Mouse (Mus musculus) gonadal fat pad, adult 2 months (tissue): ENCODE results near the gene Tsen54. TPM values are rescaled to one million over a fixed set of nuclear protein-coding genes. Genes with fewer than 3 reads are reported as not detected.
A peak's percentile ranks its signal among the peaks of the same experiment; 100 is the strongest.

Source experiments
- DNase-seq: peaks from one replicate; pipeline ENCODE4 v3.0.0-alpha.2; 2012; ENCODE audit warnings: low read depth
- polyA plus RNA-seq: library from polyadenylated mRNA; depleted of rRNA; stranded (reverse); fragments of >200 nt; gene quantifications from 2 replicates; pipeline ENCODE4 v1.2.3, GENCODE M21; 2012; rRNA removed

Tsen54 gene
- polyA plus RNA-seq, result 22.6 and 24.1 TPM in 2 replicates

GRCm38 (mm10) chr11:115814605-115815450, at the start of gene Tsen54:
Tsen54 (plus strand) TSS chr11:115814724.
- DNase-seq, result no peak

- peak; percentile 82 for DNase-seq
Measured at GRCm38 (mm10) chr11:115765103-115765606, 49.4 kb upstream of the Tsen54 start, which contains the start of gene Tmem94. Tmem94 (plus strand) TSS chr11:115765433.

DNA sequence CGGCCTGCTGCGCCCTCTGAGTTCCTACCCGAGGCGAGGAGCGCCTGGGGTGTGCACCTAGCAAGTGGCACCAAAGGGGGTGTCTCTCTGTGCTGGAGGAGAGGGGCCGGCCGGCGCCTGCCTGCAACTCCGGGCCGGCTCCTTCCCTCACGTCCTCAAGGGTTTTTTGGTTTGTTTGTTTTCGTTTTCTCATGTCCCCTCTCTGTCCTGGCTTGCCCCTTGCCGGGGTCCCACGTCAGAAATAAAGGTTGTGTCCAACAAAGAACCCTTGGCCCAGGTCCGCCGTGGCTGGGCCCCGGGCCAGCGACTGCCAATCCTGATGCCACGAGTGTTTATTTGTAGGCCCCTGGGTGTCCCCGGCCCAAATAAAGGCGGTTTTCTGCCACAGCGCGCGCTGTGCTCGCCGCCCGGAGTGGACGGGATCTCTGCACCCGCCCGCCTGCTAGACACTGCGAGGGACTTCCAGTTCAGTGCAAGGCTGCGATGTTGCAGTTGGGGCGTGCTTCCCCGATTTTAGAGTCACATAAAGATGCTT, 48.9 kb upstream of the Tsen54 start:
- no peak for DNase-seq

DNA sequence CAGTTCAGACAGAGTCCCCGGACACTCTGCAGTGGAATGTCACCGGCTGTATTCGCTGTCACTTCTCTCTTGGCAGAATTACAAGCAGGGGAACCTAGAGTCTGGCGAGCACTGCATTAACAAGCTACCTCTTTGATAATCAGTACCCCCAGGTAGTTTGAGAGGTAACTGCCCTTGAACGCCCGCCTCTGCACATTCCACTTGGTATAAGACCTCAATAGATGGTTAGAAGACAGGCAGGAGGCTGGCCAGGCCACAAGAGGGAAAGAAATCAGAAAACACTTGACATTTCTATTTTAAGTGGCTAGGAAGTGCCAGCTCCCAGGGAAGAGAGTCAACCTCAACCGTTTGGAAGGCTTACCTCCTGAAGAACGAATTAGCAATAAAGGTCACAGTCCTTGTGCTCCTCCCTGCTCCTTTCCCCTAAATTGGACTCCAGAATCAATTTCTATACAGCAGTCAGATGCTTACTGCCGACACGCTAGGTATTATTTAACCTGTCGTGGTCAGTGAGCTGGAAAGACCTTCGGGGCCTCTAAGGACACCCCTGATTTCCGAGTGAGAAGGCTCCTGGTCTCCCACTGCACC, 48.1 kb upstream of the Tsen54 start:
- no peak for DNase-seq

DNA sequence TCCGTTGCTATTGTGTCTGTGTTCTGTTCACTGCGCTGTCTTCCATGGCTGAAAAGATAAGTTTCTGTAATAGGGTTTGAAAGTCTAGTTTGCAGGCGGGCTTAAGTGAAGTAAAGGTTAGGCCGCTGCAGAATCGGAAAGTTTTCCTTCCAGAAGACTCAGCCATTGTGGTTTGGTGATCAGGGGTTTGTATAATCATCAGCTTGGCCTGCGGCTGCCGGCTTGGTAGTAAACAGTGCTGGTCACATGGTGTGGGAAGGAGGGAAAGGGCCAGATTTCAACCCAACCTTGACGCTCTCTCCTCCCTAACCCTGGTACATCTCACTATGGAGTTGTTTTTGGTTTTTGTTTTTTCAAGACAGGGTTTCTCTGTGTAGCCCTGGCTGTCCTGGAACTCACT, 47.5 kb upstream of the Tsen54 start:
- DNase-seq, result no peak

GRCm38 (mm10) chr11:115768896-115769295, 45.6 kb upstream of the Tsen54 start:
- no peak for DNase-seq

DNA sequence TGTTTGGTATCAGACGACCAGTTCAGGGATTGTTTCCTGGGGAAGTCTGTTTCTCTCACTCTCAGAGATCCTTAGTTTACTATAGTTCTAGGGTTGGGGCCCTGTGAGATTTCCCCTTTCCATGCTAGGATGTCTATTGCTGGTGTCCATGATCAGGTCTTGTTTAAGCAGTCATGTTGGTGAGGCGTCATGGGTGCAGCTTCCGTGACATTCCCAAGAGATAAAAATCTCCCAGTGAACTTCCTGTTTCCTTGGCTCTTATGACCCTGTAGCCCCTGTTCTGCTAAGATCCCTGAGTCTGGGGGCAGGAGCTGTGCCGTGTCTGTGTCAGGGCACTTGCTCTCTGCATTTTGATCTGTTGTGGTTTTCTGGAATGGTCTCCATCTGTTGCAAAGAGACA, 39.9 kb upstream of the Tsen54 start:
- DNase-seq, result no peak

- no peak for DNase-seq
Measured at GRCm38 (mm10) chr11:115775821-115776665, 38.5 kb upstream of the Tsen54 start.

DNA sequence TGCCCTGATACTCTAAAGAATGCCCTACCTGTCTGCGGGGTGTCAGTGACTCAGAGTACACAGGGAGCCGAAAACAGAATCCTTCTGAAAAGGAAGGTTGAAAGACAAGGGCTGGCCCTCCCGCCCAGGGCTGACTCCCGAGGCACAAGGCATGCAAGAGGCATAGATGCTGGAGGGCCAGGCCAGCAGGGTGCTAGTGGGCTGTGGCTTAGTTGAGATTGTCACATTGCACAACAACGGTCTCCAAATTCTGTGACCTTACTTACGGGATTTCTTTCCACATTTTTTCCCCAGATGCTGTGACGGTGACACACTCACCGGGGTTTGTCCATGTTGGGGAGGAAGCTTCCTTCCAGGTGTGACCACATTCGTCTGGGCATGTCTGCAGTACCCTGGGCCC, 37.6 kb upstream of the Tsen54 start:
- no peak for DNase-seq

DNA sequence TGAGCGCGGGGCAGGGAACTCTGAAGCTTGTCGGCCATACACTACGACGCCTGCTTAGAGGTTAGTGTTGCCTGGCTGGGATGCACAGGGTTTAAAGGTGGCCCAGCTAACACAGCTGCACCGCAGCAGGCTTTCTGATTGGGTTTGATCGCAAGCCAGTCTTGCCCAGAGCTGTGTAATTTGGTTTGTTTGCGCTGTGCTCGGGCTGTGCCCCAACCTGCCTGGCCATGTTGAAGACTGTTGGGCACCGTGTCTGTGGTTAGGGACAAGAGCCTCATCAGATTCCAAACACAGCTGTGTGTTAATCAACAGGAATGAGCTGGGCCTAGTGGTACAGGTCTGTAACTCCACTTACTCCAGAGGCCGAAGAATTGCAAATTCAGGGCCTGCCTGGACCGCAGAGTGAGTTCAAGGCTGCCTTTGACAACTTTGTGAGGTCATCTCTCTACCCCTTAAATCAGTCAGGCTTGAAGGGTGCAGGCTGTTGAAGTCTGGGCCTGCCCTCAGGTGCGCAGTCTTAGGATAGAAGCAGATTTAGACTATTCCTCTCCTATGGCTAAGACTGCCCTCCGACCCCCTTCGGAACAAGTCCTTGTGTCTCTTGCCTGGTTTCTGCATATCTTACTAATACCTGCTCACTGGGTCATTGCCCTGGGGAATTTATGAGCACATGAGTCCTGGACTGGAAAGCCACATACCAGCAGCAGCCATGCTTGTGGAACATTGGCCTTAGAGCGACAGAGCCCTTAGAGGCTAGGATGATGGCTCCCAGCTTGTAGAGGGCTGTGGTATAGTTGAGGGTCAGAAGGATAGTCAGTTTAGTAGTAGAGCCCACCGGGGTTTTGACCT, 36.8 kb upstream of the Tsen54 start:
- peak; percentile 80 for DNase-seq

DNA sequence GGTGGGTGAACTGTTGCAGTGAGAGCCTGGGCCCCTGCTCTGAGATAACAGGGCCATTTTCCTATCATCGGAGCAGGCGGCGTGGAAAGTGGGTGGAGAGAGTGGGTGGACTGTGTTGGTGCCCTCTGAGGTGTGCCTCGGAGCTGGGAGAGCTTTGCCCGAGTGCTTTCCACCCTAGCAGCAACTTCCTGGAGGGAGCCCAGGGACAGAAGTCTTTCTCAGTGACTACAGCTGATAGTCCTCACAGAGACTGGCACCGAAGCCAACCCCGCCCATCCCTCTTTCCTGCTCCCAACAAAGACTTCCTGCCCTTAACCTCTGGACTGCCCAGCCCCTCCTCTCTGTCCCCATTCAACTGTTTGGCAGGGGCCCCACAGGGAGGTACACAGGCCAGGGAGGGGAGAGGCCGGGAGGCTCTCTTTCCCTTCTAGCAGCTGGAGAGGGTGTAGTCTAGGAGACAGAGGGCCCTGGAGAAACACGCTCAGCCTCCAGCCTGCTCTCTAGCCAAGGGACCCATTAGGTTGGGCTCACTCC, 35.4 kb upstream of the Tsen54 start:
- DNase-seq, result no peak

GRCm38 (mm10) chr11:115780141-115781070, 34.1 kb upstream of the Tsen54 start:
- no peak for DNase-seq

- DNase-seq, result no peak
Measured at GRCm38 (mm10) chr11:115786473-115786872, 28.1 kb upstream of the Tsen54 start.

- DNase-seq, result no peak
Measured at GRCm38 (mm10) chr11:115789787-115790186, 24.7 kb upstream of the Tsen54 start.

- DNase-seq, result no peak
Measured at GRCm38 (mm10) chr11:115791919-115792318, 22.6 kb upstream of the Tsen54 start.

DNA sequence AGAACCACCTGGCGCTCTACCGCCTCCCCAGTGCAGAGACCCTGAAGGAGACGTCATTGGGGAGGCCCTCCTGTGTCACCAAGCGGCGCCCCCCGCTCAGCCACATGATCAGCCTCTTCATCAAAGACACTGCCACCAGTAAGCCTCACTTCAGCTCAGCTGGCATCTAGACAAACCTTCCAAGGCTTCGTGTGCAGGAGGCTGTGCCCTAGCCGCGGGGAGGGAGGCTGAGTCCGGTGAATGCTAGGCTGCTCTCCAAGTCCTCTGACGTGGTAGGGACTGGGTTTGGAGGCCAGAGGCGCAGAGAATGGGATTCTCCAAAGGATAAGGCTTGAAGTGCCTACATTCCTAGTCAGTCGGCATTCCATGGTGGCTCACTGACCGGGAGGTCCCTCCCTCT, 22.2 kb upstream of the Tsen54 start:
- DNase-seq, result no peak

- DNase-seq, result no peak
Measured at GRCm38 (mm10) chr11:115796898-115797297, 17.6 kb upstream of the Tsen54 start.

GRCm38 (mm10) chr11:115797665-115798064, 16.9 kb upstream of the Tsen54 start:
- no peak for DNase-seq

DNA sequence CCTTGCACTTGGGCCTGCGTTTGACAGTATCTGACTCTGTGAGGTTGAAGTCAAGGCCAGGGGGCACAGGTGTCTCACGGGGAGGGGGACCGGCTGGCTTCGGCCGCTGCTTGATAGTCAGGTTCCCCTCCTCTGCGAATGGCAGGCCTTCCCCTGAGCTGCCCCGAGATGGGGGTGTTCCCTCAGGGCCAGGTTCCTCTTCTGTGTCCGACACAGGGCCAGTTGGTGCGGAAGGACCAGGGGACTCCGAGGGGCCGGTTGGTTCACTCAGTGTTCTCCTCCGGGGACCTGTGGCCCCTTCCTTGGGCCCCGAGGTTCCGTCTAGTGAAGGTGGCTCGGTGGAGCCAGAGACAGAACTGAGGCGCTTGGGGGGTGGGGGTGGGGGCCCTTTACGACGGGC, 13.5 kb upstream of the Tsen54 start:
- DNase-seq, result no peak
